Mouse (Mus musculus) cerebellum, adult 9-10 months (tissue): Measurements from ENCODE around the gene D5Ertd579e.

ENCODE experiments used
- DNase-seq: peaks from one replicate; pipeline ENCODE4 v3.0.0; 2022

Gene D5Ertd579e

GRCm38 (mm10) chr5:36719601-36720000, 23.8 kb upstream of the D5Ertd579e start:
- DNase-seq, result no peak

GRCm38 (mm10) chr5:36719135-36719534, 23.3 kb upstream of the D5Ertd579e start:
- DNase-seq, result no peak

- DNase-seq, result peak; percentile 76
Observed at GRCm38 (mm10) chr5:36717889-36718288, 22.1 kb upstream of the D5Ertd579e start.

GRCm38 (mm10) chr5:36716816-36717215, 21.0 kb upstream of the D5Ertd579e start:
- no peak for DNase-seq

- DNase-seq, result no peak
Observed at GRCm38 (mm10) chr5:36714832-36715231, 19.0 kb upstream of the D5Ertd579e start.

- no peak for DNase-seq
Observed at GRCm38 (mm10) chr5:36713693-36714092, 17.9 kb upstream of the D5Ertd579e start.

GRCm38 (mm10) chr5:36712553-36713534, 17.0 kb upstream of the D5Ertd579e start:
- no peak for DNase-seq

GRCm38 (mm10) chr5:36711863-36712262, 16.0 kb upstream of the D5Ertd579e start:
- DNase-seq, result no peak

- no peak for DNase-seq
Observed at GRCm38 (mm10) chr5:36705792-36706191, 10.0 kb upstream of the D5Ertd579e start.

- no peak for DNase-seq
Observed at GRCm38 (mm10) chr5:36705390-36705789, 9.6 kb upstream of the D5Ertd579e start.

GRCm38 (mm10) chr5:36704684-36705083, 8.9 kb upstream of the D5Ertd579e start:
- no peak for DNase-seq

GRCm38 (mm10) chr5:36700939-36701620, 5.3 kb upstream of the D5Ertd579e start:
- DNase-seq, result no peak

- DNase-seq, result no peak
Observed at GRCm38 (mm10) chr5:36698689-36699088, 2.9 kb upstream of the D5Ertd579e start.

- no peak for DNase-seq
Observed at GRCm38 (mm10) chr5:36698067-36698670, 2.3 kb upstream of the D5Ertd579e start.

GRCm38 (mm10) chr5:36696504-36697300, 878 bp upstream of the D5Ertd579e start:
- peak; percentile 67 for DNase-seq

GRCm38 (mm10) chr5:36695005-36695404, 819 bp downstream of the D5Ertd579e start:
- no peak for DNase-seq

GRCm38 (mm10) chr5:36693651-36694050, 2.2 kb downstream of the D5Ertd579e start:
- no peak for DNase-seq

- DNase-seq, result no peak
Observed at GRCm38 (mm10) chr5:36691423-36691822, 4.4 kb downstream of the D5Ertd579e start.

- no peak for DNase-seq
Observed at GRCm38 (mm10) chr5:36685170-36685569, 10.7 kb downstream of the D5Ertd579e start.

GRCm38 (mm10) chr5:36683586-36683985, 12.2 kb downstream of the D5Ertd579e start:
- no peak for DNase-seq

- DNase-seq, result no peak
Observed at GRCm38 (mm10) chr5:36681219-36681618, 14.6 kb downstream of the D5Ertd579e start.

GRCm38 (mm10) chr5:36679918-36680598, 15.8 kb downstream of the D5Ertd579e start:
- no peak for DNase-seq
